Mouse (Mus musculus) embryonic facial prominence, embryonic 14.5 days (tissue): ENCODE data around the gene Diras2. TPM values are rescaled to one million over a fixed set of nuclear protein-coding genes. Genes with fewer than 3 reads are reported as not detected.

Experiments
- ATAC-seq: fragments of 200-750 bp; cut with Nextera tagmentation; 2 replicates; pipeline ENCODE4 v1.8.0; 2017; ENCODE audit warnings: low read depth, moderate number of reproducible peaks, moderate TSS enrichment
- DNase-seq: peaks from one replicate; pipeline ENCODE4 v3.0.0-alpha.2; 2015; ENCODE audit warnings: low spot score
- H3K27ac ChIP-seq: fragments of 300-500 bp; sonication (generic); replicated peaks from 2 replicates; pipeline ENCODE4 v1.5.1; 2014; ENCODE audit warnings: low read depth, mild to moderate bottlenecking, low read length, moderate library complexity
- H3K27me3 ChIP-seq: fragments of 300-500 bp; sonication (generic); replicated peaks from 2 replicates; pipeline ENCODE4 v1.6.1; 2014; ENCODE audit warnings: low read length; ENCODE audit not compliant: control insufficient read depth, insufficient read depth
- H3K36me3 ChIP-seq: fragments of 300-500 bp; sonication (generic); 2 replicates; pipeline ENCODE4 v1.6.1; 2014; ENCODE audit warnings: low read length, mixed read lengths; ENCODE audit not compliant: control insufficient read depth, insufficient read depth
- H3K4me1 ChIP-seq: fragments of 300-500 bp; sonication (generic); 2 replicates; pipeline ENCODE4 v1.6.1; 2014; ENCODE audit warnings: antibody characterized with exemption, low read length; ENCODE audit not compliant: control insufficient read depth, insufficient read depth
- H3K4me2 ChIP-seq: fragments of 300-500 bp; sonication (generic); 2 replicates; pipeline ENCODE4 v1.6.1; 2014; ENCODE audit warnings: low read depth, mild to moderate bottlenecking, low read length, moderate library complexity, mixed read lengths
- H3K4me3 ChIP-seq: fragments of 300-500 bp; sonication (generic); 2 replicates; pipeline ENCODE4 v1.5.1; 2014; ENCODE audit warnings: low read depth, mild to moderate bottlenecking, low read length
- H3K9ac ChIP-seq: fragments of 300-500 bp; sonication (generic); 2 replicates; pipeline ENCODE4 v1.6.1; 2014; ENCODE audit warnings: low read depth, mild to moderate bottlenecking, low read length, moderate library complexity, mixed read lengths
- H3K9me3 ChIP-seq: fragments of 300-500 bp; sonication (generic); 2 replicates; pipeline ENCODE4 v1.6.1; 2016; ENCODE audit warnings: low read length; ENCODE audit not compliant: control insufficient read depth
- WGBS: fragments of 180-500 bp; shearing (Covaris S2); extraction: QIAGEN DNeasy Blood & Tissue Kit; methylation state at CpG from one replicate; pipeline ENCODE4 v1.1.7; 2014; 5-methylcytosine and 5-hydroxymethylcytosine counted together
- polyA plus RNA-seq: library from polyadenylated mRNA; unstranded; fragments of >200 nt; fragmentation: Nextera tagmentation; extraction: Ambion mirVana; gene quantifications from 2 replicates; pipeline ENCODE4 v1.2.1, GENCODE M21; 2014

The Diras2 gene
- polyA plus RNA-seq, result 0.67 and 0.80 TPM in 2 replicates

GRCm38 (mm10) chr13:52531121-52531520 lies at the start of gene Diras2:
TSS of gene Diras2 (minus strand) at chr13:52531279.
- Histone ChIP-seq H3K4me2 (peak within 1 kb of the TSS; percentile 96), H3K9me3 (no peaks in the 10 kb centered on the region), H3K4me1 (0 out of 2 replicates have a peak, but pooled peaks cover 4% of the 10 kb centered on the region), H3K36me3 (no peaks in the 10 kb centered on the region), H3K9ac (peak within 1 kb of the TSS; percentile 61), H3K27me3 (peaks cover 17% of the 10 kb centered on the region), H3K27ac (no peak within 1 kb of the TSS), H3K4me3 (peak within 1 kb of the TSS; percentile 51)
- no peak for DNase-seq
- 53% methylated on average over 9 of the region's 9 CpGs for WGBS
- ATAC-seq, result no peak

GRCm38 (mm10) chr13:52578776-52579175 lies 47.7 kb upstream of the Diras2 start:
- no peak overlapping the region for H3K9ac ChIP-seq
- peaks cover 10% of the 10 kb centered on the region; the same call in 1 of the 2 replicates for H3K27me3 ChIP-seq

GRCm38 (mm10) chr13:52577939-52578338 lies 46.9 kb upstream of the Diras2 start:
- no peak for DNase-seq
- H3K4me3 ChIP-seq, result no peak overlapping the region

More at GRCm38 (mm10) chr13:52578776-52579175, 47.7 kb upstream of the Diras2 start:
- Histone ChIP-seq H3K27ac (no peak overlapping the region), H3K4me3 (no peak overlapping the region), H3K36me3 (no peaks in the 10 kb centered on the region), H3K4me1 (no peaks in the 10 kb centered on the region; the same call in 1 of the 2 replicates), H3K9me3 (no peaks in the 10 kb centered on the region), H3K4me2 (no peak overlapping the region)
- 52% methylated on average over 2 of the region's 2 CpGs for WGBS
- ATAC-seq, result no peak
- no peak for DNase-seq

GRCm38 (mm10) chr13:52577326-52577920 lies 46.3 kb upstream of the Diras2 start:
- no peak for ATAC-seq
- no peak overlapping the region for H3K4me3 ChIP-seq
- no peaks in the 10 kb centered on the region for H3K36me3 ChIP-seq
- 57% methylated on average over 3 of the region's 3 CpGs for WGBS
- no peak overlapping the region for H3K4me2 ChIP-seq
- no peak for DNase-seq
- no peaks in the 10 kb centered on the region; the same call in 1 of the 2 replicates for H3K27me3 ChIP-seq
- H3K4me1 ChIP-seq, result no peaks in the 10 kb centered on the region
- H3K9ac ChIP-seq, result no peak overlapping the region
- H3K9me3 ChIP-seq, result no peaks in the 10 kb centered on the region
- no peak overlapping the region for H3K27ac ChIP-seq

More at GRCm38 (mm10) chr13:52577939-52578338, 46.9 kb upstream of the Diras2 start:
- H3K9ac ChIP-seq, result no peak overlapping the region
- H3K4me1 ChIP-seq, result no peaks in the 10 kb centered on the region; the same call in 1 of the 2 replicates
- peaks cover 4% of the 10 kb centered on the region; the same call in 1 of the 2 replicates for H3K27me3 ChIP-seq
- ATAC-seq, result no peak
- no peak overlapping the region for H3K27ac ChIP-seq
- no peaks in the 10 kb centered on the region for H3K9me3 ChIP-seq
- 35% methylated on average over 4 of the region's 4 CpGs for WGBS
- no peak overlapping the region for H3K4me2 ChIP-seq
- no peaks in the 10 kb centered on the region for H3K36me3 ChIP-seq

GRCm38 (mm10) chr13:52576841-52577240 lies 45.8 kb upstream of the Diras2 start:
- no peaks in the 10 kb centered on the region for H3K9me3 ChIP-seq
- WGBS, result 19% methylated on average over 10 of the region's 10 CpGs
- DNase-seq (peak; percentile 7), ATAC-seq (no peak)
- no peak overlapping the region; the same call in 1 of the 2 replicates for H3K9ac ChIP-seq
- no peak overlapping the region for H3K4me2 ChIP-seq
- H3K27me3 ChIP-seq, result no peaks in the 10 kb centered on the region
- H3K36me3 ChIP-seq, result no peaks in the 10 kb centered on the region
- no peaks in the 10 kb centered on the region for H3K4me1 ChIP-seq
- no peak overlapping the region for H3K4me3 ChIP-seq
- no peak overlapping the region for H3K27ac ChIP-seq

GRCm38 (mm10) chr13:52576021-52576614 lies 45.0 kb upstream of the Diras2 start:
- WGBS, result 50% methylated on average over 7 of the region's 7 CpGs
- H3K4me3 ChIP-seq, result no peak overlapping the region
- DNase-seq, result peak; percentile 9
- H3K27me3 ChIP-seq, result no peaks in the 10 kb centered on the region
- no peaks in the 10 kb centered on the region for H3K9me3 ChIP-seq
- ATAC-seq, result no peak
- H3K36me3 ChIP-seq, result no peaks in the 10 kb centered on the region
- no peak overlapping the region for H3K4me2 ChIP-seq
- no peak overlapping the region for H3K27ac ChIP-seq
- H3K9ac ChIP-seq, result no peak overlapping the region
- no peaks in the 10 kb centered on the region for H3K4me1 ChIP-seq

- H3K9ac ChIP-seq, result no peak overlapping the region
- no peak overlapping the region for H3K27ac ChIP-seq
- H3K4me2 ChIP-seq, result no peak overlapping the region
- H3K4me1 ChIP-seq, result no peaks in the 10 kb centered on the region
- H3K4me3 ChIP-seq, result no peak overlapping the region
- H3K27me3 ChIP-seq, result no peaks in the 10 kb centered on the region
- DNase-seq, result no peak
- H3K9me3 ChIP-seq, result no peaks in the 10 kb centered on the region
- ATAC-seq, result no peak
- H3K36me3 ChIP-seq, result no peaks in the 10 kb centered on the region
- 80% methylated on average over 6 of the region's 6 CpGs for WGBS
Observed at GRCm38 (mm10) chr13:52575483-52575882, 44.4 kb upstream of the Diras2 start.

- WGBS, result 75% methylated on average over 2 of the region's 2 CpGs
- no peak overlapping the region for H3K9ac ChIP-seq
- H3K4me2 ChIP-seq, result no peak overlapping the region
- ATAC-seq (no peak), DNase-seq (no peak)
- H3K4me3 ChIP-seq, result no peak overlapping the region
- H3K9me3 ChIP-seq, result no peaks in the 10 kb centered on the region
- no peaks in the 10 kb centered on the region for H3K27me3 ChIP-seq
- no peak overlapping the region for H3K27ac ChIP-seq
- no peaks in the 10 kb centered on the region for H3K36me3 ChIP-seq
- H3K4me1 ChIP-seq, result no peaks in the 10 kb centered on the region
Observed at GRCm38 (mm10) chr13:52574311-52574710, 43.2 kb upstream of the Diras2 start.
